Mouse (Mus musculus) fat pad, adult 2 months (tissue): ENCODE results near the gene Hoxd8.

Experiments used
- DNase-seq: peaks from one replicate; pipeline ENCODE4 v3.0.0-alpha.2; 2011; ENCODE audit warnings: low read depth, low spot score; ENCODE audit errors: extremely low read depth

Hoxd8 gene

DNA sequence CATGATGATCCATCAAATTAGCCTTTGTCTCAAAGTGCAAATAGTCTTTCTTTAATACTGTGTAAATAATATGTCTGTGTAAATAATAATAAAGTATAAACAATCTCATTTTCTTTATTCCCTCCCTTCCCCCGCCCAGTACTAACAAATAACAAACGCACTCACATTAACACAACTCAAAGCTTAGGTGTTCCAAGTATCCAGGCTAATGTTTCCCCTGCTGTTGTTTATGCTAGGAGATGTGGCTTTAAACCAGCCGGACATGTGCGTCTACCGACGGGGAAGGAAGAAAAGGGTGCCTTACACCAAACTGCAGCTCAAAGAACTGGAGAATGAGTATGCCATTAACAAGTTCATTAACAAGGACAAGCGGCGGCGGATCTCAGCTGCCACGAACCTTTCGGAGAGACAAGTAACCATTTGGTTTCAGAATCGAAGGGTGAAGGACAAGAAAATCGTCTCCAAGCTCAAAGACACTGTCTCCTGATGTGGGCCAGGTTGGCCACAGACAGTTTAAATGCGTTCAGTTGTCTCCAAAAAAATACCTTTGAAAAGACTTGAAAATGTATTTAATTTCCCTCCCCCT is 34.7 kb upstream of the Hoxd8 start:
- DNase-seq = no peak

DNA sequence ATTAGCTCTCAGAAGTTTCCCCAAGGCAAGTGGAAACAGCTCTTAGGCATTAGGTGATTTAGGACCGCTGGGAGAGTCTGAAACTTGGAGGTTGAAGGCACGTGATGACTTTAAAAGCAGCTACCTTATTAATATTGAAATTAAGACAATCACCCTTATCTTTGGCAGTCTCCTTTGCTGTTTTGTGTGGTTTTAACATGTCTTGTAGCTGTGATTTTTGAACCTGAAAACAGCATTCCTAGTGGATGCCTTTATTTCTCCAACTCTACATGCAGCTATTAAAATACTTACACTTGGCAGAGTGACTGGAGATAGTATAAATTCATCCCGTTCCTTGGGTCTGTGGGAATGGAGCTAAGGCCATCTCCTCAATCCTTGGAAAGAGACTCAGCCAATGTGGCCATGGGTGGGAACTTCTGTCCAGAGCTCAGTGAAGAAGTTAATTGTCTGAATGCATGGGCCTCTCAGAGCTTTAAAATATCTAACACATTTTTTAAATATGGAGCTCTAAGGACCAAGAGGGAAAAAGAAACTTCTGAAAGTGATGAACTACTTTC is 33.7 kb upstream of the Hoxd8 start:
- DNase-seq = no peak

DNA sequence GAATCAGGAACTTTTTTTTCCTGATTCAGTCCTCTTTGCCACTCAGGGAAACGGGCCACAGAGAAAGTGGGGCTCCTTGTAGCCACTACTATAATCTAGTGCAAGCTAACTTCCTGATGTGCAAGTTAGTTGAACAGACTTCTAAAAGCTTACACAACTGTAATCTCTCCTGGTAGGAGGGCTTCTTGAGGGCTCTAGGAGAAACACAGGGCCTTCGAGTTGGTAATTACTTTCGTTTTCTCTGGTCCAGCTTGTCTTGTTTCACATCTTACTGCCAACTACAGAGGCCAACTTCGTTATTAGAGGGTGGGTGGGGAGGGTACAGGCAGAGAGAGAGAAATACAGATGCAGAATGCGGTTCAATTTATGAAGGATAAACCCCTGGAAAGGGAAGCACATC is 32.6 kb upstream of the Hoxd8 start:
- no peak for DNase-seq

DNA sequence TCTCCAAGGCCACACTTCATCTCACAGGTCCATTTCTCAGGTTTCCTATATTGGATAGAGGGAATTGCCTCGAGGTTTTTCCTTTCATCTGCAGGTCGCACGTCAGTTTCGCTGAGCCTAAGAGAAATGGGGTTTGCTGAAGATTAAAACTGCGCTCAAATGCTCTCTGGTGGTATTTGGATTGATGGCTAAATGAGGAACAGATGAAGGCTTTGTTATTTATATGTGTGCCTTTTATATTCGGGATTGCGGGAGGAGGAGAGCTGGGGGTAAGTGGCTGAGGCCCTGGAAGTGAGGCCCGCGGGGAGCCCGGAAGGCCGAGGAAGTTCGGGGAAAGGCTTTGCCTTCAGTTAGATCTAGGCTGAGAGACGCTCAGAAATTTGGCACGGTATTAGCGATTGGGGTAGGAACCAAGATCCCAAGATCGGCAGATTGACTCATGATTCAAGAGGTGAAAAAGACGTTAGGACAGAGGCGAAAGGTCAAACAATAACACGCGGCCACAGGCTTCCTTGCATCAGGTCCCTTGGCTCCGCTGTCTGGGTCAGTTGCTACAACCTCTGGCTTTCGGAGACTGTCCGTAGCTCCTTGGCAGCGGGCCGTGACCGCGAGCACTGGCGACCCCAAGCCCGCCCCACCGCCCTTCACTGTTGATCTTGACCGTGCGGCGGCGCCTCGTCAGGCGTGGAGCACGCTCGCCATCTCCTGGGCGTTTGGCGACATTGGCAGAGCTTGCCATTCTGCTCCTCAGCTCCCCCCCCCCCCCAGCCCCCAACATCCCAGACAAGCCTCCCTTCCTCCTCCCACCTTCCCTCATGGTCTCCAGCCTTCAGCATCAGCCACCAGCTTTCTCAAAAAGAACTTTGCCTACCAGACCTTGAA is 31.7 kb upstream of the Hoxd8 start:
- DNase-seq = no peak

DNA sequence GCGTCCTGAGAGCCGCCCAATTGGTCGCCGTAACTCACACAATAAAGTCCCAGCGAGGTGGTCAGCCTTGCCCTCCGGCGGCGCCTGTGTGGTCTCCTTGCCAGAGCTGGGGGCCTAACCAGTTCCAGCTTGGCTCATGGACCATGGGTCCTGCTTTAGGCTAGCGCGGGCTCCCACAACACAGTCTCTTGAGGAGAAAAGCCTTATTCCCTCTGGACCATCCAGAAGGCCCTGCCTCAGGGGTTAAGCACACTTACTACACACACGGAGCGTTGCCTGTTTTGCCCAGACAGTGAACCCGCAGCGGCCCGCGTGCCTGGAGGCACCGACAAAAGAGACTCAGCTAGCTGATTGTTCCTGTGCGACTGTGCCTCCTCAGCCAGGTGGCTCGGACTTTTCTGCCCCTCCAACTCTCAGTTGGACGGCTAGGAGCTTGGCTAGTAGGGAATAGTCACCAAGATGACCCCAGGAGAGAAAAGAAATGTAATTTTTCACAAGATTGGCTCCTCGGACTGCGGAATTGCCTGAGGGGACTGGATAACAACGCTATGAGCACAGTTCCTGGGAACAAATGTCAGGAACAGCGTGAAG is 30.5 kb upstream of the Hoxd8 start:
- DNase-seq = no peak

DNA sequence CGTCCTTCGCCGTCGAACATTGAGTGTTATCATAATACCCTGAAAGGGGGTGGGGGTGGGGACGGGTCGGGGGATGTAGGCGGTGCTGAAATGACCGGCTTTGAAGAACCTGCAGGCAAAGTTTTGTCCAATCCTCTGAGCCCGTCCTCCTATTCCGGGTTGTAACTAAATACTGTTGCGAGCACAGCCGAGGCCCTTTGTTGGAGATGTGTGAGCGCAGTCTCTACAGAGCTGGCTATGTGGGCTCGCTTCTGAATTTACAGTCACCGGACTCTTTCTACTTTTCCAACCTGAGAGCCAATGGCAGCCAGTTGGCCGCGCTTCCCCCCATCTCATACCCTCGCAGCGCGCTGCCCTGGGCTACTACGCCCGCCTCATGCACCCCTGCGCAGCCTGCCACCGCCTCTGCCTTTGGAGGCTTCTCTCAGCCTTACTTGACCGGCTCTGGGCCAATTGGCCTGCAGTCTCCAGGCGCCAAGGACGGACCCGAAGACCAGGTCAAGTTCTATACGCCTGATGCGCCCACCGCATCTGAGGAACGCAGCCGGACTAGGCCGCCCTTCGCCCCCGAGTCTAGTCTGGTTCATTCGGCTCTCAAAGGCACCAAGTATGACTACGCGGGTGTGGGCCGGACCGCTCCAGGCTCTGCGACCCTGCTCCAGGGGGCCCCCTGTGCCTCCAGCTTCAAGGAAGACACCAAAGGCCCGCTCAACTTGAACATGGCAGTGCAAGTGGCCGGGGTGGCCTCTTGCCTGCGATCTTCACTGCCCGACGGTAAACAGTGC is 29.3 kb upstream of the Hoxd8 start, which contains the start of gene Hoxd12:
TSS of gene Hoxd12 (plus strand) at position 133 of the 785 bp plus-strand sequence.
- no peak for DNase-seq

DNA sequence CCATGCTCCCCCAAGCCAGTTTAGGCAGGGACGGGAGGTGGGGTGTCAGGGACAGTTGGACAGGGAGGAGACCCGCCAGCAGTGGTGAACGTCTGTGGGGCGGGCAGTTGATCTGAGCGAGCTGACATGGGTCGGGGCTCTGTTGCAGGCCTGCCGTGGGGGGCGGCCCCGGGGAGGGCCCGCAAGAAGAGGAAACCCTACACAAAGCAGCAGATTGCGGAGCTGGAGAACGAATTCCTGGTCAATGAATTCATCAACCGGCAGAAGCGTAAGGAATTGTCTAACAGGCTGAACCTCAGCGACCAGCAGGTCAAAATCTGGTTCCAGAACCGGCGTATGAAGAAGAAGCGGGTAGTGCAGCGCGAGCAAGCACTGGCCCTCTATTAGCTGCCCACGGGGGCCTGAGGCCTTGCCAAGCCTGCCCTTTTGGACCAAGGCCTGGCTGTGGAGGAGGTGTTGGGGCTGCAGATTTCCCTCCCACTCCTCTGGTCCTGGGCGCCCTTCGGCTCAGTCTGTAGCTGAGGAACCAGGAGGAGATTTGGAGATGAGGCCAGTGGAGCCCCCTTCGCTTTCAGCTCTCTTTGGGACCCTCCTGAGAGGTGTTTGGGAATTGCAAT is 28.6 kb upstream of the Hoxd8 start:
- DNase-seq = no peak

DNA sequence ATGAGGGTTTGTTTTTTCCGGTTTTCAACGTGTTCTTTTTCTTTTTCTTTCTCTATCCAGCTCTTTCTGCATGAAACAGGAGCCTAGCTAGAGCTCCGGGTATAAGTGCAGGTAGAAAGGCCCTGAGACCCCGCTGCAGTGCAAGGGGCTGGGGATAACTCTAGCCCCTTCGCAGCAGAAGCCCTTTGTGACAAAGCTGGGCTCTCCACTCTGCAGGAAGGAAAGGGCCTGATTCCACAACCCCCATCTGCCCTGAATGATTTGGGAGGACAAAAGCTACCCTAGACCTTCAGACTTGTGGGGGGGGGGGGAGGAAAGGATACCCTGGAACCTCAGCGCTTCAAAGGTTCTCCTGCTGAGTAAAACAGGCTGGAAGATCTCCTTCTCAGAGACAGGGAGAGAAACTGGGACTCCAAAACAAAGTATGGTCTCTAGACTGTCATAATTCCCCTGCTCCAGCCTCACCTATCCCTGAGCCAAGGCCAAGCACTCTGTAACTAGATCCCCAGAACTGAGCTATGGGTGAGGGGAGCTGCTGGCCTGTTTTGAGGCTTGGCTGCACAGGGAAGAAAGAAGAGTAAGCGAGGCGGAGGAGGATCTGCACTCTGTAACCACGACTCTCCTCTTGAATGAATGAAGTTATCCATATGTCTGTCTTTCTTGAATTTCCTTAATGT is 27.9 kb upstream of the Hoxd8 start:
- no peak for DNase-seq

DNA sequence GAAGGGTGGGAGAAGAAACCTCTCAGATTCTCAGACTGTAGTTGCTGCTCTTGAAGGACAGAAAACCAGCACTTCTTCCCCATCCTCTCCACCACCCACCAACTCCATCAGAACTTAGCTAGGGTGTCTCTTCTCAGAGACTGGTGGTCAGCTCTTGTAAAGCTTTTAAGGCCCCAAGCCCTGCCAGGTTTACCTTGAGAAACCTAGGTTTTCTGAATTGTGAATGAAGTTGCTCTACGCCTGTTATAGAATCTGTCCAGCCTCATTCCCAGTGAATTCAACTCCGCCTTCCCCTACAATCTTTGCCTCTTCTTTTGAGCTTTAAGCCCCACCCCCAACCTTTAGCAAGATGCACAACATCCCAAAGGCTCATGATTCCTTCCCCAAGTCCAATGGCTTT is 27.3 kb upstream of the Hoxd8 start:
- DNase-seq = no peak

DNA sequence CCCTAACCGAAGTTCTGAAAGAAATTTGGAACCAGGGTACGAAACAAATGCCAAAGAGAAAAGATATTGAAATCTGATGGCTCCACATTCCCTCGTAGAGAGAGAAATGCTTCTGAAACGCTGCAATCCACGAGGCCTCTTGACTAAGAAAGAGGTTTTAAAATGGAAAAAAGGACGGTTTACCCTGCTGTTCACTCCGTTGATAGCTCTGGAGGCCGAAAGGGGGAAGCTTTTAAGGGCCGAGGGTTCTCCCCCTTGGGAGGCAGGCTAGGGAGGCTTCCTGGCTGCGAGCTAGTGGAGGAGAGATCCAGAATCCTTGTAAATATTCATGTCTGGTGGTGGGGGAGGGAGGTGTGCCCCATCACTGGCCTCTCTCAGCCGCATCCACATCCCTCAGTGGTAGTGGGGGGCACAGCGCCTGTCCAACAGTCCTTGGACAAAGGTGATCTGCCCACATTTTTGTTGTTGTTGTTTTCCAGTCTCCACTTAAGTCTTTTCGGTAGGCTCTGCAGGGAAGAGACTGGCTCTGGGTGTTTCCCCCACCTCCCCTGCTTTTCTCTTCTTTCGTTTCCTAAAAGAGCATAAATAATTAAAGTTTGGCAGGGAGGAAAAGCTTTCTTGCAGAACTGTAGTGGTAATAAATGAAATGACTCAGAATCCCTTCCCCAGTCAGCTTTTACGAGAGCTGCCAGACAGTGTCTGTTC is 25.4 kb upstream of the Hoxd8 start, which contains the start of gene Hoxd11:
TSS of gene Hoxd11 (plus strand) at position 667 of the 705 bp plus-strand sequence.
- no peak for DNase-seq

DNA sequence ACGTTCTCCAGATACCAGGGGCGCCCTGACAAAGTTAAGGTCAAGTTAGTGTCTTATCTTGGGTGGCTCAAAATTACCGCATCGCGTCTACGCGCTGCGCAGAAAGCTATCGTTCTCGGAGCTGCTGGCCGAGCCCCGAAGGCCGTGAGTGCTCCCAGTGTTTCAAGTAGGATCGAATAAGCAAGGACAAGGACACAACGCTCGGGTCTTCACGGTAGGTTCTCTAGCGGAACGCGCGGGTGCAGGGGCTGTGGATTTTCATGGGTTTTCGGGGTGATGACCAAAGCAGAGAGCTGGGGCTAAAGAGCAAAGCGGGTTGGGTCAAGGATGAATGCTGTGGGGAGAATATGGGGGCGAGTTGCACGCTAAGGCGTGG is 24.8 kb upstream of the Hoxd8 start:
- DNase-seq = no peak

DNA sequence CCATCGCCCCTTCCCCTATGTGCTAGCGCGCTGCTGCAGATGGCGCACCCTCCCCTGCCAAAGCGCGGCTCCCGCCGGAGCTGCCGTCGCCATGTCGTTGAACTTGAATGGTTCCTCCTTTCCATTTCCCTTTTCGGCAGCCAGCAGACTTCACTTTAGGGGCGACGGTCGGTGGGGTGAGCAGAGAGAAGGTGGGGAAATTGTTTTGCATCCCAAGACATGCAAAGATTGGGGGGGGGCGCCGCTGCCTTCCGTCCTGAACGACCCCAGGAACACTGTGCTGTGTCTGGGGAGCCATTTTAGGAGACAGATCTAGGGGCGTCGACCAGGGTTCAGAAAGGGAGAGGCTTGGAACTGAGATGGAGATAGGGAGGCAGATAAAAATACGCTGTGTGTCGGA is 24.4 kb upstream of the Hoxd8 start:
- DNase-seq = no peak

DNA sequence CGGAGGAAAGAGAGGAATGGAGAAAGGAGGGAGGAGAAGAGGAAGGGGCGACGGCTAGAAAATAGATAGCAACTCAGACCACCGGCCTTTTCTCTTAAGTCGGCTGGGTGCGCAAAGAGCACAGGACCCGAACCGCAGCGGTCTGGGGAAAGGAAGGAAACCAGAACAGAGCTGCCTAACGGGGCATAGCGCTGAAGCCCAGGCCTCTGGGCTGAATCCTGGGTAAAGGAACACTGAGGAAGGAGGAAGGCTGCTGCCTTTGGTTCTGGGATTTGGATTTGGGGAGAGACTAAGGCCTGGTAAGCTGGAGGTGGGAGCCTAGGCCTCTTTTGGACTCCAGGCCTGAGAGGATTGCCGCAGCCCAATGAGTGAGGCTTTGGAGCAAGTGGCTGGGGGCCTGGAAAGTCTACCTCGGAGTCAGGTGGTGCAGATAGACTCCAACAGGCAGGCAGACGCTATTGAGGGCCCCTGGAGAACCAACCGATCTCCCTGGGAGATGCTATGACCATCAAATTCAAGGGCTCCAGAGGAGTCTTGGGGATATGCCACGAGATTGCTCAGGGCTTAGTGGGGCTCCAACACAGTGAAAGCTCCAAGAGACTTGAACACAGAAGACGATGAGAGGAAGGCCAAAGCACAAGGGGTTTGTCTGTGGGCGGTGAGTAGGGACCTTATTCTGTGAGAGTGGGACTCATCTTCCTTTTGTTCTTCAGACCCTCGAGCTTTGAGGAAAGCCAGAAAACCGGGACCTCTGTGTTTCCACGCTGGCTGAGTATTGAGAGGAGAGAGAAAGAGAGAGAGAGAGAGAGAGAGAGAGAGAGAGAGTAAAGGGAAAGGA is 23.6 kb upstream of the Hoxd8 start:
- no peak for DNase-seq

DNA sequence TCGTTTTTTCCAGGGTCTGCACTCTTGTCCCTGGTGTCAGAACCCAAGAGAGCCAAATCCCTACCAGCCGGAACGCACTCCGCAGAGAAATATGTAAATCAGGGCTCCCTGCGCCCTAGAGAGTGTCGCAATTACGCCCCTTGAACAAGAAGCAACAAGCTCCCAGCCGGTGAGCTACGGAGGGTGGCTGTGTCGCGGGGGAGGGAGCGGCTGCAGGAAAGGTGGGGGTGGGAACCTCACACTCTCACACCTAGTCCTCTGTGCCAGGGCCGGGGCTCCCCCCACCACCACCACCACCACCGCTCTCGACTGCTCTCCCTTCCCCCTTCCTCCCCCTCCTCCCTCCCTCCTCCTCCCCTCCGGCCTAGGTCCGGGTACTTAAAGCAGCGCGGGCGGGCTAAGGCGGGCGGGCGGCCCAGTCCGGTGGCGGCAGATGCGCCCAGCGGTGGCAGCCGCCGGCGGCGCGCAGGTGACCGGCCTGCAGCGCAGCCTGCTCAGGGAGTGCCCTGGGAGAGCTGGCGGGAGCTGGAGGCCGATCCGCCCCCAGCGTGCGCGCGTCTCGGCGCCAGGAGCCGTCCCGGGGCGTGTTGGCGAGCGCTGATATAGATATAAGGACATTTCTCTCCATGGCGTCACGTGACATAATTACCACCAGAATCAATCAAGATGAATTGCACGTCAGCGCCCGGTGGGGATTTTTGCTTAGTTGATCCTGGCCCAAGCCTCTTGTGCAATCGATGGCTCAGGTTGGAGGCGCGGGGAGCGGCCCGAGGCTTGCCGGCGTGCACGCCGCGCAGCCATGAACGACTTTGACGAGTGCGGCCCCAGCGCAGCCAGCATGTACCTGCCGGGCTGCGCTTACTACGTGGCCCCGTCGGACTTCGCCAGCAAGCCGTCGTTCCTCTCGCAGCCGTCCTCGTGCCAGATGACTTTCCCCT is 22.6 kb upstream of the Hoxd8 start:
- no peak for DNase-seq

DNA sequence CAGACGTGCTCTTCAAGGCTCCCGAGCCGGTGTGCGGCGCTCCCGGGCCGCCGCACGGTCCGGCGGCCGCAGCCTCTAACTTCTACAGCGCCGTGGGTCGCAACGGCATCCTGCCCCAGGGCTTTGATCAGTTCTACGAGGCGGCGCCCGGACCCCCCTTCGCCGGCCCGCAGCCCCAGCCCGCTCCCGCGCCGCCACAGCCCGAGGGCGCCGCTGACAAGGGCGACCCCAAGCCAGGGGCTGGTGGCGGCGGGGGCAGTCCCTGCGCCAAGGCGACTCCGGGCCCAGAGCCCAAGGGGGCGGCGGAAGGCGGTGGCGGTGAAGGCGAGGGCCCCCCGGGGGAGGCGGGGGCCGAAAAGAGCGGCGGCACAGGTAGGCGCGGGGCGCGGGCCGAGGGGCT is 21.6 kb upstream of the Hoxd8 start:
- DNase-seq = no peak

DNA sequence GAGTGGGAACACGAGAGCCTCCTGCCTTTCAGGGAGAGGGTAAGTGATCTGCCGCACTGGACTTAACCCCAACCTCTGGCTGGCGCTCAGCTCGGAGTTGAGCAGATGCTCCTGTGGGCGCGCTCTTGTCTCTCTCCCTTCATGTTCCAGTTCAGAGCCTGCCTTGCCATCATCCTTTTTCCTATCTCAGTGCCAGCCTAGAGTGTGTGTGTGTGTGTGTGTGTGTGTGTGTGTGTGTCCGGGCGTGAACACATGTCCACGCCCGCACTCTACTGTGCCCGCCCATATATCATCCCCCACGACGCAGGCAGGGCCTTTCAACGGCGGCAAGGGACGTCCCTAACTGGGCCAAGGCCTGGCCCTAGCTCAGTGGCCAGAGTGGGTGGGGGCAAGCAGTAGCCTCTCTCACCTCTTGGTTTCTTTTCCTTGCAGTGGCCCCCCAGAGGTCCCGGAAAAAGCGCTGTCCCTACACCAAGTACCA is 20.9 kb upstream of the Hoxd8 start:
- DNase-seq = no peak

DNA sequence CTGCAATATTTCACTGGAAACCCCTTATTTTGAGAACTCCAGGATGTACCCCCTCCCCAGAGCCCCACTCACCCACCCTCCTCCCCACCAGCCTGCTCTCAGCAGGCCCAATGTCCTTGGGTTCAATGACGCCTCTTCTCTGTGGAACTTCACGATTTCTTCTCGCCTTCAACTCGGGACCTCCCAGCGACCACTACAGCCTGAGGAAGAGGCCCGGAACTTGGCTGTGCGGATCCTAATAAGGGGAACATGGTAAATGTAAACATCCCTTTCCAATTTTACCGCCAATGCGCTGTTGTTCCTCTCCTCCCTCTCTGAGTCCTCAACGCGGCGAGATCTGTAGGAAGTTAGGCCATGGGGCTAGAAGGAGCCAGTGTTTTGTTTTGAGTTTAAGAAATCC is 20.3 kb upstream of the Hoxd8 start:
- no peak for DNase-seq
